Mouse (Mus musculus): ENCODE results near the gene Dctn1. TPM values are rescaled to one million over a fixed set of nuclear protein-coding genes. Genes with fewer than 3 reads are reported as not detected.

Dctn1 gene
- polyA plus RNA-seq, 1 experiment from 2014 or later = 99.6 TPM

DNA sequence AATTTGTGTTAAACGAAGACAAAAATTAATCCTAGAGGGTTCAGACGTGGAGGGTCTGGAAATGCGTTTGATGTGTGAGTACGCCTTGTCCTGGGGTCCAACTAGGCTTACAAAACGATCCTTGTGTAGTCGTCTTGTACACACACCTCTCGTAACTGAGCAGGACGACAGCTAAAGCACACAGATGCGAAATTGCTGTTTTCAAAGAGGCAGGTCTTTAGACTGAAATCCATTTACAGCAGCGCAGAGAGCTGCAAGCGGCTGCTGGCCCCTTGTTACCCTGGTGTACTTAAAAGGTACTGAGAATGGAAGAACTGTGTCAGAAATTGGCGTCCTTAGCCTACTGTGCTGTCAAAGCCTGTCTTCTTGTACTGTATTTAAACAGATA, 517 bp downstream of the Dctn1 start:
- Histone ChIP-seq H3K27ac (ENCODE audit: low read depth, low read length) (no peak overlapping the region), H3K27me3 (ENCODE audit: control insufficient read depth, insufficient read depth, low read length) (peaks cover 18% of the 10 kb centered on the region), H3K36me3 (ENCODE audit: control insufficient read depth, insufficient read depth, low read length) (no peaks in the 10 kb centered on the region), H3K4me1 (replicated peaks; ENCODE audit: control insufficient read depth, insufficient read depth, low read length) (peaks cover 14% of the 10 kb centered on the region; the same call in 1 of the 2 replicates), H3K4me2 (ENCODE audit: low read depth, low read length, severe bottlenecking) (peak overlapping the region; percentile 57), H3K9me3 (ENCODE audit: control insufficient read depth, low read length) (no peaks in the 10 kb centered on the region), H3K9ac (ENCODE audit: low read length) (peak overlapping the region; percentile 83), H3K4me3 (ENCODE audit: low read depth, low read length) (peak overlapping the region; percentile 87)
- DNase-seq (ENCODE audit: low spot score) (no peak), ATAC-seq (replicated peaks; ENCODE audit: low FRiP score) (no peak)
- under 1% methylated on average over 12 of the region's 12 CpGs for WGBS

DNA sequence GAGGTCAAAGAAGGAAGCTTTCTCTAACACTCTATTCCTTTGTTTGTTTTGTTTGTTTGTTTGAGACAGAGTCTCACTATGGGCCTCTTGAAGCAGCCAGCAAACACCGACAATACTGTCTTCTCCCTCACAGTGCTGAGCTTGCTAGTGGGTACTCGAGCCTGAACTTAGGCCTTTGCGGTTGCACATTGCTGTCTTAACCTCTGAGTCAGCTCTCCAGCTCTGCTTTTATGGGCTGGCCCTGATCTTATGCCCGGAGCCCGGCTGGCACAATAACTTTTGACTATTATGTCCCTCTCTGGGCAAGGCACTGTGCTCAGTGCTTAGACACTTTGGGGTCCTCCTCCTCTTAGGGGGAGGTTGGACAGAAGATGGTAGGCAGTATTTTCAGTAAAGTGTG, 4.2 kb downstream of the Dctn1 start:
- 90% methylated on average over 5 of the region's 5 CpGs for WGBS
- Histone ChIP-seq H3K27me3 (ENCODE audit: control insufficient read depth, insufficient read depth, low read length) (no peaks in the 10 kb centered on the region), H3K4me1 (replicated peaks; ENCODE audit: control insufficient read depth, insufficient read depth, low read length) (peaks cover 4% of the 10 kb centered on the region; the same call in 1 of the 2 replicates), H3K4me2 (ENCODE audit: low read depth, low read length, severe bottlenecking) (no peak overlapping the region), H3K4me3 (ENCODE audit: low read depth, low read length) (no peak overlapping the region), H3K9ac (ENCODE audit: low read length) (no peak overlapping the region), H3K9me3 (ENCODE audit: control insufficient read depth, low read length) (no peaks in the 10 kb centered on the region), H3K27ac (ENCODE audit: low read depth, low read length) (no peak overlapping the region), H3K36me3 (ENCODE audit: control insufficient read depth, insufficient read depth, low read length) (no peaks in the 10 kb centered on the region)
- no peak for DNase-seq (ENCODE audit: low spot score)
- ATAC-seq (replicated peaks; ENCODE audit: low FRiP score) = no peak

DNA sequence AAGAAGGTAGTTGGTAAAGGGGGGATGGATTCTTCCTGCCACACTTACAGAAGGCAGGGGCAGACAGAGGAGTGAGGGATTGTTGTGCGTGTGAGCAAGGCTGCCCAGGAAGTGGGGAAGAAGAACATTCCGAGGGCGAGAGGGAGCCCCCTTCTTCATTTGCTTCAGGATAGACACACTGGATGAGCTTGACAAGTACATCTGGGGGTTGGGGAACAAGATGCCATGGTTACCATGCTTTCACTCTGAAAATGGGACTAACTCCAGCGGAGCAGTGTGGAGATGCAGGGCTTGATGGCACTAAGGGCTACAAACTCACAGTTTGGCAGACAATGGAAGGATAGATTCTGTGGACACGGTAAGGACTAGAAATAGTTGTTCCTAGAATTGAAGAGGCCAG, 5.3 kb downstream of the Dctn1 start:
- no peak overlapping the region for H3K4me2 ChIP-seq (ENCODE audit: low read depth, low read length, severe bottlenecking)
- no peak overlapping the region for H3K27ac ChIP-seq (ENCODE audit: low read depth, low read length)
- no peak overlapping the region for H3K4me3 ChIP-seq (ENCODE audit: low read depth, low read length)
- no peak overlapping the region for H3K9ac ChIP-seq (ENCODE audit: low read length)
- no peaks in the 10 kb centered on the region for H3K27me3 ChIP-seq (ENCODE audit: control insufficient read depth, insufficient read depth, low read length)
- DNase-seq (ENCODE audit: low spot score) = no peak
- ATAC-seq (replicated peaks; ENCODE audit: low FRiP score) = no peak
- WGBS = 78% methylated on average over 5 of the region's 5 CpGs
- H3K4me1 ChIP-seq (replicated peaks; ENCODE audit: control insufficient read depth, insufficient read depth, low read length) = no peaks in the 10 kb centered on the region
- no peaks in the 10 kb centered on the region for H3K9me3 ChIP-seq (ENCODE audit: control insufficient read depth, low read length)
- H3K36me3 ChIP-seq (ENCODE audit: control insufficient read depth, insufficient read depth, low read length) = no peaks in the 10 kb centered on the region

DNA sequence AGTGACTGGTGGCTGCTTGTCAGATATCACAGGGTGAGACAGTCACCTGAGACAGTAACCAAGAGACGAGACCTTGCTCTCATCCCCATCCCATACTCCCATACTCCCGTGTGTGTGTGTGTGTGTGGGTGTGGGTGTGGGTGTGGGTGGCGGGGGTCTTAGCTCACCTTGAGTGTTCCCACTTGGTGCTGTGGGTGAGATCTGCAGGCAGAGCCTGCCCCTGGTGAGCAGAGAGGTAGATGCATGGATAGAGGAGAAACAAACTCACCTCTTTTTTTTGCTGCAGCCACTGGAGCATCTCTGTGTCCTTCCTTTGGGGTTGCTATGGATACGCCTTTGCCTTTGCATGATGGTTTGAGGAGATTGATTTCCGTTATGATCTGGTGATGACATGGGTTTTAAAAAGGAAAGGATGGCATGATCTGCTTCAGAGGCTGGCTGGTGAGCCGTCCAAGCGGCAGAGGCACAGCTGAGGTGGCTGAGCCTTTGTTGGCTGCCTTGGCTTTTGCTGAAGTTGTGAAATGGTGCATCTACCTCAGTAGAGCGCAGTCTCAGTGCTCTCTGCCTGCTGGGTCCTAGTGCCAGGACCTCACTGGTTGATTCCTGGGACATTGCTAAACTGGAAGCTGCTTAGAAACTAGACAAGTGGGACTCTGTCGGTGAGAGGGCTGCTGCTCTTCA, 6.7 kb downstream of the Dctn1 start:
- Histone ChIP-seq H3K9ac (ENCODE audit: low read length) (no peak overlapping the region), H3K4me2 (ENCODE audit: low read depth, low read length, severe bottlenecking) (no peak overlapping the region), H3K9me3 (ENCODE audit: control insufficient read depth, low read length) (no peaks in the 10 kb centered on the region), H3K36me3 (ENCODE audit: control insufficient read depth, insufficient read depth, low read length) (no peaks in the 10 kb centered on the region), H3K27me3 (ENCODE audit: control insufficient read depth, insufficient read depth, low read length) (no peaks in the 10 kb centered on the region), H3K4me3 (ENCODE audit: low read depth, low read length) (no peak overlapping the region), H3K4me1 (replicated peaks; ENCODE audit: control insufficient read depth, insufficient read depth, low read length) (no peaks in the 10 kb centered on the region), H3K27ac (ENCODE audit: low read depth, low read length) (no peak overlapping the region)
- no peak for ATAC-seq (replicated peaks; ENCODE audit: low FRiP score)
- WGBS = 60% methylated on average over 9 of the region's 9 CpGs
- DNase-seq (ENCODE audit: low spot score) = no peak

DNA sequence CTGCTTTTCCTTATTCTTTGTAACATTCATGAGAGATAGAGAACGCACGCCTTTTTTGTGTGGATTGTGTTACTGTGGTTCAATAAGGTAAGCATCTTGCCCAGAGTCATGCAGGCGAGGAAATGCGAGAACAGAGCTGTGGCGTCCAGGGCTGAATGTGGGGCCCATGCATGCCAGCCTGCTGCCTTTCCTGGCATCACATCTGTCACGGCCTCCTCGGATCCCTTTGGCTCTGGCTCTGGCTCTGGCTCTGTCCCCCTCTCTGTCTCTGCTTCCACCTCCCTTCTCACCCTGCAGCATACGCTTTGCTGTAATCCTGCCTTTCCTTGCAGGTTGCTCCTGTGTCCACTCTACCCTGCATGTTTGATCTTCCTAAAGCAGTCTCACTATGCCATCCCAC, 10.3 kb downstream of the Dctn1 start:
- no peaks in the 10 kb centered on the region for H3K9me3 ChIP-seq (ENCODE audit: control insufficient read depth, low read length)
- H3K27me3 ChIP-seq (ENCODE audit: control insufficient read depth, insufficient read depth, low read length) = no peaks in the 10 kb centered on the region
- H3K4me1 ChIP-seq (replicated peaks; ENCODE audit: control insufficient read depth, insufficient read depth, low read length) = peaks cover 4% of the 10 kb centered on the region
- no peak overlapping the region for H3K4me3 ChIP-seq (ENCODE audit: low read depth, low read length)
- H3K9ac ChIP-seq (ENCODE audit: low read length) = no peak overlapping the region
- ATAC-seq (replicated peaks; ENCODE audit: low FRiP score) (no peak), DNase-seq (ENCODE audit: low spot score) (no peak)
- H3K36me3 ChIP-seq (ENCODE audit: control insufficient read depth, insufficient read depth, low read length) = no peaks in the 10 kb centered on the region
- WGBS = 91% methylated on average over 8 of the region's 8 CpGs
- H3K27ac ChIP-seq (ENCODE audit: low read depth, low read length) = no peak overlapping the region
- no peak overlapping the region for H3K4me2 ChIP-seq (ENCODE audit: low read depth, low read length, severe bottlenecking)

DNA sequence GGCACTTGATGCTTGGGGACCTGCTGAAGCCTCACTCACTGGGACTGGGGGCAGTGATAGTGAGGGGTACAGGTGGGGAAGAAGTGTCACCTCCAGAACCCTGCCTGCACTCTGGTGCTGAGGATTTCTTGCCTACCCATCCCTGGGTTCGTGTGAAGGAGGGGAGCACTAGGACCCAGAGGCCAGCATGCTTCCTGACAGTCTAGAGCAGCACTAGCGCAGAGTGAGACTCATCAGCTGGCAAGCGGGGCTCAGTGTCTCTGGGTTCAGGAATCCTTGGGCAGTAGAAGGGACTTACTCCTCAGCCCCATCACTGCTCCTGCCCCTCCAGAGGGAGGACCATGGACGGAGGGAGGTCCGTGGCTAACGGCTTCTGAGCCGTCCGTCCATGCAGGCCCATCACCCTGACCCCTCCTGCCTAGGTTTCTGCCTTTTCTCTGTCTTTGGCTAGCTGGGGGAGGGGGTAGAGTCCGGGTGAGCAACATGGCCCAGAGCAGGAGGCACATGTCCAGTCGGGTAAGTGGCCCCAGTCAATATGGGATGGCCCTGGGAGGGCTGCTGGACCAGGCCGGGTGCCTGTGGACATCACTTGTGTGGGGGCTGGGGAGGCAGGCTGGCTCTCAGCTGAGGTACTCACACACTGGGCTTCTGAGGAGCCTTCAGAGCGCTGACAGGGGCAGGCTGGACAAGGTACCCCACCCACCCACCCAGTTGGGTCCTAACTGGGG, 13.8 kb downstream of the Dctn1 start:
- 13% methylated on average over 12 of the region's 12 CpGs for WGBS
- peak overlapping the region; percentile 25 for H3K4me3 ChIP-seq (ENCODE audit: low read depth, low read length)
- H3K9ac ChIP-seq (ENCODE audit: low read length) = peak overlapping the region; percentile 42; the same call in 1 of the 2 replicates
- no peaks in the 10 kb centered on the region for H3K27me3 ChIP-seq (ENCODE audit: control insufficient read depth, insufficient read depth, low read length)
- no peak overlapping the region for H3K27ac ChIP-seq (ENCODE audit: low read depth, low read length)
- H3K36me3 ChIP-seq (ENCODE audit: control insufficient read depth, insufficient read depth, low read length) = no peaks in the 10 kb centered on the region
- H3K4me1 ChIP-seq (replicated peaks; ENCODE audit: control insufficient read depth, insufficient read depth, low read length) = peaks cover 4% of the 10 kb centered on the region
- H3K4me2 ChIP-seq (ENCODE audit: low read depth, low read length, severe bottlenecking) = peak overlapping the region; percentile 54
- DNase-seq (ENCODE audit: low spot score) (peak; percentile 72), ATAC-seq (replicated peaks; ENCODE audit: low FRiP score) (peak; percentile 71)
- no peaks in the 10 kb centered on the region for H3K9me3 ChIP-seq (ENCODE audit: control insufficient read depth, low read length)

DNA sequence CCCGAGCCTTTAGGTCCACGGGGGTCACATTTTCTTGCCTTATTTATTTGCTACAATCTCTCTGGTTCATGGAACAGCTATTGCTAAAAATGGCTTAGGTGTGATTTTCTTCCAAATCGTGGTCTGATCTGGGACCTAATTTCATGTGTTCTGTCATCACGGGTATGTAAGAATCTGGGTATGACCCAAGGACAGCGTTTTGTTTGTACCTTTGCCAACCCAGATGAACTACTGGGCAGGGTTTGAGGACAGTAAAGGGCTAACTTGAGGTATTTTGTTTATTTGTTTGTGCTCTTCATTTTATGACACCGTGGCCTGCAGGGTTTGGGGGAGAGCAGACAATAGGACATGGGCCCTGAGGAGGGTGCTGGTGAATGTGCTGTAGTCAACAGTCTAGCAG, 14.9 kb downstream of the Dctn1 start:
- Histone ChIP-seq H3K27me3 (ENCODE audit: control insufficient read depth, insufficient read depth, low read length) (no peaks in the 10 kb centered on the region), H3K9me3 (ENCODE audit: control insufficient read depth, low read length) (no peaks in the 10 kb centered on the region), H3K36me3 (ENCODE audit: control insufficient read depth, insufficient read depth, low read length) (no peaks in the 10 kb centered on the region), H3K4me2 (ENCODE audit: low read depth, low read length, severe bottlenecking) (no peak overlapping the region), H3K27ac (ENCODE audit: low read depth, low read length) (no peak overlapping the region), H3K9ac (ENCODE audit: low read length) (no peak overlapping the region), H3K4me3 (ENCODE audit: low read depth, low read length) (no peak overlapping the region), H3K4me1 (replicated peaks; ENCODE audit: control insufficient read depth, insufficient read depth, low read length) (peaks cover 7% of the 10 kb centered on the region)
- DNase-seq (ENCODE audit: low spot score) = no peak
- no peak for ATAC-seq (replicated peaks; ENCODE audit: low FRiP score)
- WGBS = 87% methylated on average over 6 of the region's 6 CpGs

DNA sequence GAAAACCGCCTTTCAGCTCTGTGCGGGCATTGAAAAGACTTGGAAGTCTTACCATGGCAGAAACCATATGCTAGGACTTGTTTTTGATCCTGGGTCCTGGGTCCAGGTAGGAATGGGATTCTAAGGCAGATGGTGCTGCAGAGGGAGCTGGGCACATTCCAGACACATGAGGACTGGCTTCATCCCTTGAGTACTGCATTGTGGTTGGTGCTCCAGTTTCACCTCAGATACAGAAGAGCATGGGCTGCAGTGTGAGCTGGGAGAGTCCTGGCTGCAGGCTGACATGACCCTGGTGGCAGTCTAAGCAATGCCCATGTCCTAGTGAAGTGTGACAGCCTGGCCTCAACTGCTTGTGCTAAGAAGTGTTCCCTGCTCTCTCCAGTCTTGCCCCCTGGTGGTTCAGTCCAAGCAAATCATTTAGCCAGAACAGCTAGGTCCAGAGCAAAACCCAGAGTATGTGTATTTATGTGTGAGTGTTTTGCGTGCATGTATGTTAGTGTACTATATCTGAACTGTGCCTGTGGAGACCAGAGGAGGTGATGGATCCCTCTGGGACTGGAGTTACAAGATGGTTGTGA, 19.2 kb downstream of the Dctn1 start:
- 92% methylated on average over 3 of the region's 3 CpGs for WGBS
- Histone ChIP-seq H3K27ac (ENCODE audit: low read depth, low read length) (no peak overlapping the region), H3K4me1 (replicated peaks; ENCODE audit: control insufficient read depth, insufficient read depth, low read length) (peaks cover 15% of the 10 kb centered on the region; the same call in 1 of the 2 replicates), H3K36me3 (ENCODE audit: control insufficient read depth, insufficient read depth, low read length) (peaks cover under 1% of the 10 kb centered on the region), H3K4me3 (ENCODE audit: low read depth, low read length) (no peak overlapping the region), H3K9me3 (ENCODE audit: control insufficient read depth, low read length) (no peaks in the 10 kb centered on the region), H3K4me2 (ENCODE audit: low read depth, low read length, severe bottlenecking) (no peak overlapping the region), H3K9ac (ENCODE audit: low read length) (no peak overlapping the region), H3K27me3 (ENCODE audit: control insufficient read depth, insufficient read depth, low read length) (no peaks in the 10 kb centered on the region)
- DNase-seq (ENCODE audit: low spot score) = no peak
- ATAC-seq (replicated peaks; ENCODE audit: low FRiP score) = no peak
